Mouse (Mus musculus) cerebellum, adult 2 months (tissue): ENCODE results near the gene Tenm2.

Experiments
- CTCF ChIP-seq: fragments of 200-500 bp; IDR thresholded peaks from 2 replicates; pipeline ENCODE4 v1.5.1; 2011; ENCODE audit warnings: low read depth, mild to moderate bottlenecking, control low read depth, low read length, moderate library complexity, borderline replicate concordance; ENCODE audit not compliant: insufficient read depth
- POLR2A ChIP-seq: fragments of 200-500 bp; IDR thresholded peaks from 2 replicates; pipeline ENCODE4 v1.6.1; 2011; ENCODE audit warnings: low read length, control low read depth, borderline replicate concordance; ENCODE audit not compliant: insufficient read depth

- TF ChIP-seq CTCF (no peak), POLR2A (no peak)
Measured at GRCm38 (mm10) chr11:37235021-37235795, 556 bp downstream of the Tenm2 start.
